Mouse (Mus musculus) embryonic facial prominence, embryonic 14.5 days (tissue): ENCODE data around the gene Fam71f1. TPM values are rescaled to one million over a fixed set of nuclear protein-coding genes. Genes with fewer than 3 reads are reported as not detected.

Experiments used
- ATAC-seq: fragments of 200-750 bp; cut with Nextera tagmentation; 2 replicates; pipeline ENCODE4 v1.8.0; 2017; ENCODE audit warnings: low read depth, moderate number of reproducible peaks, moderate TSS enrichment
- DNase-seq: peaks from one replicate; pipeline ENCODE4 v3.0.0-alpha.2; 2015; ENCODE audit warnings: low spot score
- H3K27ac ChIP-seq: fragments of 300-500 bp; sonication (generic); replicated peaks from 2 replicates; pipeline ENCODE4 v1.5.1; 2014; ENCODE audit warnings: low read depth, mild to moderate bottlenecking, low read length, moderate library complexity
- H3K27me3 ChIP-seq: fragments of 300-500 bp; sonication (generic); replicated peaks from 2 replicates; pipeline ENCODE4 v1.6.1; 2014; ENCODE audit warnings: low read length; ENCODE audit not compliant: control insufficient read depth, insufficient read depth
- H3K36me3 ChIP-seq: fragments of 300-500 bp; sonication (generic); 2 replicates; pipeline ENCODE4 v1.6.1; 2014; ENCODE audit warnings: low read length, mixed read lengths; ENCODE audit not compliant: control insufficient read depth, insufficient read depth
- H3K4me1 ChIP-seq: fragments of 300-500 bp; sonication (generic); 2 replicates; pipeline ENCODE4 v1.6.1; 2014; ENCODE audit warnings: antibody characterized with exemption, low read length; ENCODE audit not compliant: control insufficient read depth, insufficient read depth
- H3K4me2 ChIP-seq: fragments of 300-500 bp; sonication (generic); 2 replicates; pipeline ENCODE4 v1.6.1; 2014; ENCODE audit warnings: low read depth, mild to moderate bottlenecking, low read length, moderate library complexity, mixed read lengths
- H3K4me3 ChIP-seq: fragments of 300-500 bp; sonication (generic); 2 replicates; pipeline ENCODE4 v1.5.1; 2014; ENCODE audit warnings: low read depth, mild to moderate bottlenecking, low read length
- H3K9ac ChIP-seq: fragments of 300-500 bp; sonication (generic); 2 replicates; pipeline ENCODE4 v1.6.1; 2014; ENCODE audit warnings: low read depth, mild to moderate bottlenecking, low read length, moderate library complexity, mixed read lengths
- H3K9me3 ChIP-seq: fragments of 300-500 bp; sonication (generic); 2 replicates; pipeline ENCODE4 v1.6.1; 2016; ENCODE audit warnings: low read length; ENCODE audit not compliant: control insufficient read depth
- WGBS: fragments of 180-500 bp; shearing (Covaris S2); extraction: QIAGEN DNeasy Blood & Tissue Kit; methylation state at CpG from one replicate; pipeline ENCODE4 v1.1.7; 2014; 5-methylcytosine and 5-hydroxymethylcytosine counted together
- polyA plus RNA-seq: library from polyadenylated mRNA; unstranded; fragments of >200 nt; fragmentation: Nextera tagmentation; extraction: Ambion mirVana; gene quantifications from 2 replicates; pipeline ENCODE4 v1.2.1, GENCODE M21; 2014

Fam71f1 gene
- polyA plus RNA-seq, 1 experiment from 2014 or later: 0.17 TPM

DNA sequence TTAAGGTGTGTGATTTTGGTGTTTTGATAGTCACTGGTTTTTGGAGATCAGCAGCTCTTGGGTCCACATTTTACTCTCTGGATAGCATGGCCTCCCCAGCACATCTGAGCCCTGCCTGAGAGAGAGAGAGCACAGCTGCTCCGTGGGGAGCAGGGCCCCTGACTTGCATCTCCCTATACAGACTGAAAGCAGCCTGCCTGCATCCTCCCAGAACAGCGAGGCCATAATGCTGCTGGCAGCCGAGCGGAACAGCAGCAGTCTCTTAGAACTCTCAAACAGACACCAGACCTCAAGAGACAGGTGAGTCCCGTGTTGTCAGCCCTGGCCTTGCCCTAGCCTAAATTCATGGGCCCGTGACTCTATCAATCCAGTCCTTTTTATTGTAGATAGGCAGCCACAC lies 31.5 kb upstream of the Fam71f1 start:
- no peak for ATAC-seq
- no peak for DNase-seq
- no peak overlapping the region for H3K4me2 ChIP-seq
- H3K9ac ChIP-seq: no peak overlapping the region
- WGBS: 43% methylated on average over 6 of the region's 6 CpGs
- H3K4me1 ChIP-seq: no peaks in the 10 kb centered on the region
- no peak overlapping the region for H3K27ac ChIP-seq
- H3K9me3 ChIP-seq: no peaks in the 10 kb centered on the region
- H3K36me3 ChIP-seq: no peaks in the 10 kb centered on the region
- H3K4me3 ChIP-seq: no peak overlapping the region
- H3K27me3 ChIP-seq: no peaks in the 10 kb centered on the region

- no peaks in the 10 kb centered on the region for H3K36me3 ChIP-seq
- no peak for DNase-seq
Measured at GRCm38 (mm10) chr6:29287944-29288343, 31.0 kb upstream of the Fam71f1 start.

DNA sequence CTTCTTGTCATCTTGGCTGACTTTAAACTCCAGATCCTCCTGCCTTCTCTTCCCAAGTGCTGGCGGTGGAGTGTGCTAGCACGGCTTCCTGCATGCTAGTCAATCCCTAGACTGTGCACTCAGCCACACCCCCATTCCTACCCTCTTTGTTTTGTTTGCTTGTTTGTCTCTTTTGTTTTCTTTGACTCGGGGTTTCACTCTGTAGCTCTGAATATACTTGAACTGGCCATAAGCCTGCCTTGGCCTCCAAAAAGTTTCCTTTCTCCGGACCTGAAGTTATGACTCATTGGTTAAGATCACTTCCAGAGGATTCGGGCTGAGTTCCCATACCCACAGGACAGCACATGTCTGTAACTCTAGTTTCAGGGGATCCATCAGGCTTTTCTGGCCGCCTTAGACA lies 30.3 kb upstream of the Fam71f1 start:
- no peak overlapping the region for H3K4me3 ChIP-seq
- no peaks in the 10 kb centered on the region for H3K36me3 ChIP-seq
- H3K9me3 ChIP-seq: no peaks in the 10 kb centered on the region
- H3K27ac ChIP-seq: no peak overlapping the region
- WGBS: 64% methylated on average over 6 of the region's 6 CpGs
- H3K27me3 ChIP-seq: no peaks in the 10 kb centered on the region
- ATAC-seq: no peak
- H3K4me2 ChIP-seq: no peak overlapping the region
- no peaks in the 10 kb centered on the region for H3K4me1 ChIP-seq
- H3K9ac ChIP-seq: no peak overlapping the region
- no peak for DNase-seq

More at GRCm38 (mm10) chr6:29287944-29288343, 31.0 kb upstream of the Fam71f1 start:
- ATAC-seq: no peak
- Histone ChIP-seq H3K27ac (no peak overlapping the region), H3K4me2 (no peak overlapping the region), H3K9ac (no peak overlapping the region), H3K27me3 (no peaks in the 10 kb centered on the region), H3K4me3 (no peak overlapping the region), H3K4me1 (no peaks in the 10 kb centered on the region), H3K9me3 (no peaks in the 10 kb centered on the region)
- WGBS: 73% methylated on average over 5 of the region's 5 CpGs

DNA sequence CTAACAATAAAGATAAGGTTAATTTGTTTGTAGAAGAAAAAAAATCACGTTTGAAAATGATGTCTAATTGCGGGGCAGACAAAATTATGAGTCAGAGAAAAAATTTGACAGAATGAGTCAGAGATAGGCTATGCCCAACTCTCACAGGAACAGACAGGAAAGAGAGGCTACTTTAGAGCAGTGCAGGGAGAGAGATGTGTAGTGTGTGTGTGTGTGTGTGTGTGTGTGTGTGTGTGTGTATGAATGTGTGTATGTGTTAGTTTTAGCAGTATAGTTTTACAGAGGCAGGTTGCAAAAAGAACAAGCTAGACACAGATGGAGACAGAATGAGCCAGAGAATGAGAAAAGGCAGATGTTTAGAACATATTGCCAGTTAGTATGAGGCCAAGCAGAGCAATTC lies 19.8 kb upstream of the Fam71f1 start:
- WGBS: 58% methylated on average over 2 of the region's 2 CpGs
- Histone ChIP-seq H3K27me3 (no peaks in the 10 kb centered on the region), H3K36me3 (no peaks in the 10 kb centered on the region), H3K4me2 (no peak overlapping the region), H3K27ac (no peak overlapping the region), H3K9me3 (peaks cover 6% of the 10 kb centered on the region), H3K9ac (no peak overlapping the region), H3K4me1 (no peaks in the 10 kb centered on the region), H3K4me3 (no peak overlapping the region)
- DNase-seq (no peak), ATAC-seq (no peak)

GRCm38 (mm10) chr6:29303251-29303650 lies 15.7 kb upstream of the Fam71f1 start:
- no peak overlapping the region for H3K4me2 ChIP-seq
- no peaks in the 10 kb centered on the region for H3K4me1 ChIP-seq
- no peak for ATAC-seq

DNA sequence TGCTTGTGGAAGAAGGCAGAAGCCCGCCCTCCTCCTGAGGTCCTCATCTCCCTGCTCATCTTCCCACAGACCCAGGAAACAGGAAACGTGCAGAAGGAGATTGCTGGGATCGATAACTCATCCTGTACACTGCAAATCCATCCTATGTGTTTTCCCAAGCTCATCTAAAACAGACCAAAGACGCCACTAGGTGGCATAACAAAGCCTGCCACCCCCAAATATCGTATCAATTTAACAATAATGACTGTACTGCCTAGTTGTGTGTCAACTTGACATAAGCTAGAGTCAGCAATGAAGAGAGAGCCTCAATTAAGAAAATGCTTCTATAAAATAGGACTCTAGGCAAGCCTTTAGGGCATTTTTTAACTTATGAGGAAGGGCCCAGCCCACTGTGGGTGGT lies 15.2 kb upstream of the Fam71f1 start:
- Histone ChIP-seq H3K4me3 (no peak overlapping the region), H3K4me1 (no peaks in the 10 kb centered on the region), H3K36me3 (no peaks in the 10 kb centered on the region), H3K9me3 (peaks cover 6% of the 10 kb centered on the region), H3K27me3 (no peaks in the 10 kb centered on the region), H3K4me2 (no peak overlapping the region), H3K27ac (no peak overlapping the region), H3K9ac (no peak overlapping the region)
- no peak for DNase-seq
- ATAC-seq: no peak
- WGBS: 43% methylated on average over 5 of the region's 5 CpGs

More at GRCm38 (mm10) chr6:29303251-29303650, 15.7 kb upstream of the Fam71f1 start:
- no peak for DNase-seq
- no peak overlapping the region for H3K9ac ChIP-seq
- peaks cover 6% of the 10 kb centered on the region for H3K9me3 ChIP-seq
- H3K4me3 ChIP-seq: no peak overlapping the region
- no peak overlapping the region for H3K27ac ChIP-seq
- no peaks in the 10 kb centered on the region for H3K27me3 ChIP-seq
- no peaks in the 10 kb centered on the region for H3K36me3 ChIP-seq

GRCm38 (mm10) chr6:29305462-29305861 lies 13.5 kb upstream of the Fam71f1 start:
- Histone ChIP-seq H3K9me3 (no peaks in the 10 kb centered on the region), H3K4me3 (no peak overlapping the region), H3K27ac (no peak overlapping the region), H3K4me1 (no peaks in the 10 kb centered on the region), H3K27me3 (no peaks in the 10 kb centered on the region), H3K4me2 (no peak overlapping the region), H3K9ac (no peak overlapping the region), H3K36me3 (no peaks in the 10 kb centered on the region)
- no peak for DNase-seq
- WGBS: 90% methylated on average over 4 of the region's 4 CpGs
- no peak for ATAC-seq

GRCm38 (mm10) chr6:29308846-29309605 lies 9.9 kb upstream of the Fam71f1 start:
- Histone ChIP-seq H3K9ac (no peak overlapping the region), H3K4me2 (no peak overlapping the region), H3K27me3 (no peaks in the 10 kb centered on the region), H3K4me1 (no peaks in the 10 kb centered on the region), H3K9me3 (no peaks in the 10 kb centered on the region), H3K4me3 (no peak overlapping the region), H3K27ac (no peak overlapping the region), H3K36me3 (no peaks in the 10 kb centered on the region)
- 92% methylated on average over 16 of the region's 16 CpGs for WGBS
- DNase-seq (no peak), ATAC-seq (no peak)

DNA sequence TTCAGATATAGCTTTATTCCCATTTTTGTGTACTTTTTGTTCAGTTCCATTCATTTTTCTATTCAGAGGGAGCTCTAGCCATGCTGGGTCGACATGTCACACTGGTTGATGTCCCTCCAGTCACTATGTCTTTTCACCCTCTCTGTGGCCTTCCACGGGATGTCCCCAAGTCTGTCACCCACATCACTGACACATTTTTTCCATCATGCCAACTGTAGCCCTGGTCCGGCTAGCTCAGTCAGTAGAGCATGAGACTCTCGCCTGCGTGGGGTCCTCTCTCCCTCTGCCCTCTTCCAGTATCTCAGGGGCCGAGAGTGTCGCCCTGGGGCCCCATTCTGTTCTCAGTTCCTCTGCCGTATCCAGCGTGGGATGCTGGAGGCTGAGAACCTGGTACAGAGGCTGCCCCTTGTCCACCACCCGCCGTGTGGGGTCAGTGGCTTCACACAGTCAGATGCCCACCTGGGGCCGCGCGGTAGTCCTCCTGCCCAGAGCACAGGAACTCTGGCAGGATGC lies 5.2 kb upstream of the Fam71f1 start:
- DNase-seq (no peak), ATAC-seq (no peak)
- WGBS: 60% methylated on average over 14 of the region's 14 CpGs
- Histone ChIP-seq H3K4me1 (no peaks in the 10 kb centered on the region), H3K27ac (no peak overlapping the region), H3K4me2 (no peak overlapping the region), H3K4me3 (no peak overlapping the region), H3K27me3 (no peaks in the 10 kb centered on the region), H3K36me3 (no peaks in the 10 kb centered on the region), H3K9me3 (no peaks in the 10 kb centered on the region), H3K9ac (no peak overlapping the region)
